Mouse (Mus musculus) erythroblast, embryonic 14.5 days (primary cell): ENCODE measurements around the gene Fuca2. TPM values are rescaled to one million over a fixed set of nuclear protein-coding genes. Genes with fewer than 3 reads are reported as not detected.
"Not testable (repeated sequence)": the region's sequence is repeated elsewhere in the genome, so short reads cannot be mapped to it uniquely, and the experiment has no call there.

Source experiments
- H3K27me3 ChIP-seq: 2 replicates; pipeline ENCODE4 v1.6.1; 2012; ENCODE audit warnings: inconsistent platforms; ENCODE audit not compliant: control insufficient read depth
- H3K36me3 ChIP-seq: 2 replicates; pipeline ENCODE4 v1.6.1; 2012; ENCODE audit warnings: mild to moderate bottlenecking, inconsistent platforms; ENCODE audit not compliant: control insufficient read depth
- H3K4me1 ChIP-seq: 2 replicates; pipeline ENCODE4 v1.6.1; 2012; ENCODE audit warnings: inconsistent platforms; ENCODE audit not compliant: control insufficient read depth
- H3K4me3 ChIP-seq: replicated peaks from 2 replicates; pipeline ENCODE3; 2012; ENCODE audit warnings: moderate library complexity, mild to moderate bottlenecking, inconsistent platforms
- H3K9me3 ChIP-seq: 2 replicates; pipeline ENCODE4 v1.6.1; 2012; ENCODE audit warnings: low read length, inconsistent platforms, mixed read lengths; ENCODE audit not compliant: control insufficient read depth
- GATA1 ChIP-seq: IDR thresholded peaks from 2 replicates; pipeline ENCODE4 v1.6.1; 2012; ENCODE audit warnings: low read length, inconsistent platforms, mixed read lengths
- TAL1 ChIP-seq: IDR thresholded peaks from 3 replicates; pipeline ENCODE4 v1.6.1; 2012; ENCODE audit warnings: low read length, inconsistent platforms, mixed read lengths
- polyA plus RNA-seq: library from polyadenylated mRNA; stranded (reverse); fragments of >175 nt; gene quantifications from 2 replicates; pipeline ENCODE4 v1.2.3, GENCODE M21; 2012

Gene Fuca2
- polyA plus RNA-seq, 1 experiment = 1.2 TPM

- H3K27me3 ChIP-seq = peaks cover 54% of the 10 kb centered on the region
- H3K36me3 ChIP-seq = no peaks in the 10 kb centered on the region
- H3K9me3 ChIP-seq = no peaks in the 10 kb centered on the region; the same call in 1 of the 2 replicates
- no peaks in the 10 kb centered on the region; the same call in 1 of the 2 replicates for H3K4me1 ChIP-seq
- H3K4me3 ChIP-seq = no peak overlapping the region
- TF ChIP-seq TAL1 (no peak), GATA1 (no peak)
These were observed 24.8 kb upstream of the Fuca2 start for GRCm38 (mm10) chr10:13474568-13474955.

- Histone ChIP-seq H3K27me3 (peaks cover 54% of the 10 kb centered on the region), H3K36me3 (no peaks in the 10 kb centered on the region), H3K9me3 (no peaks in the 10 kb centered on the region; the same call in 1 of the 2 replicates), H3K4me1 (no peaks in the 10 kb centered on the region; the same call in 1 of the 2 replicates), H3K4me3 (no peak overlapping the region)
- TF ChIP-seq TAL1 (no peak), GATA1 (no peak)
These were observed 24.2 kb upstream of the Fuca2 start for GRCm38 (mm10) chr10:13475121-13475520.

- H3K4me3 ChIP-seq = no peak overlapping the region
- no peak for TF ChIP-seq GATA1
- no peak for TF ChIP-seq TAL1
- no peaks in the 10 kb centered on the region for H3K9me3 ChIP-seq
- H3K27me3 ChIP-seq = peaks cover 24% of the 10 kb centered on the region
- no peaks in the 10 kb centered on the region for H3K36me3 ChIP-seq
- no peaks in the 10 kb centered on the region; the same call in 1 of the 2 replicates for H3K4me1 ChIP-seq
These were observed 20.0 kb upstream of the Fuca2 start for GRCm38 (mm10) chr10:13479341-13479740.

- Histone ChIP-seq H3K27me3 (no peaks in the 10 kb centered on the region), H3K36me3 (no peaks in the 10 kb centered on the region), H3K9me3 (no peaks in the 10 kb centered on the region), H3K4me3 (no peak overlapping the region), H3K4me1 (no peaks in the 10 kb centered on the region)
- TF ChIP-seq GATA1 (no peak), TAL1 (no peak)
These were observed 13.4 kb upstream of the Fuca2 start for GRCm38 (mm10) chr10:13485958-13486357.

- no peaks in the 10 kb centered on the region for H3K36me3 ChIP-seq
- H3K27me3 ChIP-seq = no peaks in the 10 kb centered on the region
- TF ChIP-seq TAL1 (no peak), GATA1 (no peak)
- H3K4me1 ChIP-seq = no peaks in the 10 kb centered on the region
- no peak overlapping the region for H3K4me3 ChIP-seq
- H3K9me3 ChIP-seq = no peaks in the 10 kb centered on the region
These were observed 9.7 kb upstream of the Fuca2 start for GRCm38 (mm10) chr10:13489671-13490070.

GRCm38 (mm10) chr10:13493978-13494686 is 5.2 kb upstream of the Fuca2 start:
- Histone ChIP-seq H3K36me3 (no peaks in the 10 kb centered on the region), H3K9me3 (no peaks in the 10 kb centered on the region), H3K4me3 (no peak overlapping the region), H3K27me3 (no peaks in the 10 kb centered on the region), H3K4me1 (no peaks in the 10 kb centered on the region)
- TF ChIP-seq TAL1 (no peak), GATA1 (no peak)

GRCm38 (mm10) chr10:13496315-13496714 is 3.0 kb upstream of the Fuca2 start:
- H3K9me3 ChIP-seq = no peaks in the 10 kb centered on the region
- no peak overlapping the region for H3K4me3 ChIP-seq
- H3K36me3 ChIP-seq = no peaks in the 10 kb centered on the region
- H3K4me1 ChIP-seq = peaks cover 13% of the 10 kb centered on the region
- no peaks in the 10 kb centered on the region for H3K27me3 ChIP-seq
- TF ChIP-seq GATA1 (no peak), TAL1 (no peak)

GRCm38 (mm10) chr10:13500473-13500872 is 1.1 kb downstream of the Fuca2 start:
- no peaks in the 10 kb centered on the region for H3K27me3 ChIP-seq
- TF ChIP-seq GATA1 (no peak), TAL1 (no peak)
- peak overlapping the region; percentile 68 for H3K4me3 ChIP-seq
- H3K9me3 ChIP-seq = no peaks in the 10 kb centered on the region
- H3K4me1 ChIP-seq = peaks cover 41% of the 10 kb centered on the region
- peaks cover 26% of the 10 kb centered on the region for H3K36me3 ChIP-seq

GRCm38 (mm10) chr10:13500938-13501496 is 1.7 kb downstream of the Fuca2 start:
- Histone ChIP-seq H3K36me3 (peaks cover 31% of the 10 kb centered on the region), H3K4me3 (peak overlapping the region; percentile 68), H3K9me3 (no peaks in the 10 kb centered on the region), H3K4me1 (peaks cover 47% of the 10 kb centered on the region), H3K27me3 (no peaks in the 10 kb centered on the region)
- no peak for TF ChIP-seq TAL1
- TF ChIP-seq GATA1 = no peak

GRCm38 (mm10) chr10:13501533-13501932 is 2.2 kb downstream of the Fuca2 start:
- not testable (repeated sequence) for H3K27me3 ChIP-seq, H3K9me3 ChIP-seq
- Histone ChIP-seq H3K4me3 (peak overlapping the region; percentile 68), H3K36me3 (peaks cover 36% of the 10 kb centered on the region), H3K4me1 (peaks cover 50% of the 10 kb centered on the region)
